Mouse (Mus musculus) lung, postnatal 36 days (tissue): Measurements from ENCODE around the gene Cdc20.

ENCODE experiments used
- DNase-seq: peaks from one replicate; pipeline ENCODE4 v3.0.0; 2022; ENCODE audit warnings: mixed read lengths

The Cdc20 gene

DNA sequence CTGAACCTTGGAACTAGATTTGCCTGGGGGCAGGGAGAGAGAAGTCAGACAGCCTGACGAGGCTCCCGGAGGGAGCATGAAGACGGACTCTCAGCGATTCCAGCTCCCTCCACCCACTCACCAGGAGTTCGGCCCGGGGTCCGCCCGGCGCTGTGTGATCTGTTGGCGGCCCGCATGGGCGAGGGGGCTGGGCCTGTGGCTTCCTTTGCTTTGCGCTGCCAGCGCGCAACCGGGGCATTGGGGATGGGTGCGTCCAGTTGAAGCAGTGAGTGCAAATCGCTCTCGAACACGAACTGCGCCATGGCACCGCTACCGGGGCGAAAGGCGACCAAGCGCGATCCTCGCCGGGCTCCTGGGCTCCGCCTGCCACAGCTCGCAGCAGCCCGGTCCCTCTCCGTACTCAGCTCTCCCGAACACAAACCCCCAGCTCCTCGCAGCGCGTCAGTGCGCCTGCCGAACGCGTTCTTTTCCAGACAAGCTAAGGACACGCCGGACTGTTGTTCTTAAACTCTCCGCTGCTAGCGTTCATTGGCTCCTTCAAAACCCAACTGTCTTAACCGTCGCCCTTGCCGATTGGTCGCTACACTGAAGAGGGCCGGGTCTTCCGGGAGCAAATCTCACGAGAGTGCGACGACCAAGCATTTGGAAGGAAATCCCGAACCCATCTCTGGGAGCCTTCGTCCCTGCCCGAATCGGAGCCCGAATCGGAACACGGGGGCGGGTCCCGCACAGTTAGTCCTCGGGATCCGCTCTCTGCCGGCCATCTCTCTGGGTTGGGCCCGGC, at the start of gene Cdc20:
TSS of gene Cdc20 (minus strand) at position 533 of the 784 bp plus-strand sequence.
- peak; percentile 94 for DNase-seq

GRCm38 (mm10) chr4:118476773-118477530, 39.8 kb upstream of the Cdc20 start:
- no peak for DNase-seq

DNA sequence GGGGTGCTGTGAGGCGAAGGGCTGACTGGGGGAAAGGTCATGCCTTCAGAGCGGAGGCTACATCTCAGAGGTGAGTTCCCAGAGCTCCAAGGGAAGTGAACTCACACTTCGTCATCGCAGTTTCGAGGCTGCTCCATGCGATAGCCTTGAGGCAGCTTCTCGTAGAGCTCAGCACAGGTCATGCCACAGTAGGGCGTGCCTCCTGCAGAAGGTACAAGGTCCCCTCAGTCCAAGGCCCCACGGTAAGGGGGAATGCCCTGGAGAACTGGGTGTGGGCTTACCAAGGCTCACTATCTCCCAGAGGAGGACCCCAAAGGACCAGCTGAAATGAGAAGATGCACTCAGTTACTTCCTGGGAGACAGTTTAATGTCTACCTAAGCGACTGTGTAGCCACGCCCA, 35.5 kb upstream of the Cdc20 start:
- DNase-seq: no peak

- no peak for DNase-seq
Measured at GRCm38 (mm10) chr4:118471281-118471680, 34.1 kb upstream of the Cdc20 start.

DNA sequence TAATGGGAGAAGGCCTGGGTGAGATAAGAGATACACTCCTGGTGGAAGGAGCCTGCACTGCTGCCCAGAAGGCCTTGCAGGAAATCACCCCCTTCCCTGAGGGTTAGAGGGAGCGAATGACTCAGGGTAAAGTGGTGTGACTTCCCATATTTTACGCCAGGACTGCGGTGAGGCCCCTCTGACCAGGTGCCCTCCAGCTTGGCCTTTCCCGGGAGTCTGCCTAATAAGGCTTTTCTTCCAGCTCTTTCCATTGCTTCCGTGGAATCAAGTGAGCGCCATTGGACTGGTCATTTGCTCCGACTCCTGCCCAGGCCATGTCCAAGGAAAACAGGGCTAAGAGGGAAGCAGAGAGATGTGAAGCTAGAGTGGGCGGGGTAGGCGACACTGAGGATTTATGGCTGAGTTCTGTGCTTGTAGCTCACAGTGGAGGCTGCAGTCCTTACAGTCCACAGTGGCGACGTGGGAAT, 28.6 kb upstream of the Cdc20 start:
- no peak for DNase-seq

GRCm38 (mm10) chr4:118464956-118465355, 27.8 kb upstream of the Cdc20 start:
- DNase-seq: no peak

DNA sequence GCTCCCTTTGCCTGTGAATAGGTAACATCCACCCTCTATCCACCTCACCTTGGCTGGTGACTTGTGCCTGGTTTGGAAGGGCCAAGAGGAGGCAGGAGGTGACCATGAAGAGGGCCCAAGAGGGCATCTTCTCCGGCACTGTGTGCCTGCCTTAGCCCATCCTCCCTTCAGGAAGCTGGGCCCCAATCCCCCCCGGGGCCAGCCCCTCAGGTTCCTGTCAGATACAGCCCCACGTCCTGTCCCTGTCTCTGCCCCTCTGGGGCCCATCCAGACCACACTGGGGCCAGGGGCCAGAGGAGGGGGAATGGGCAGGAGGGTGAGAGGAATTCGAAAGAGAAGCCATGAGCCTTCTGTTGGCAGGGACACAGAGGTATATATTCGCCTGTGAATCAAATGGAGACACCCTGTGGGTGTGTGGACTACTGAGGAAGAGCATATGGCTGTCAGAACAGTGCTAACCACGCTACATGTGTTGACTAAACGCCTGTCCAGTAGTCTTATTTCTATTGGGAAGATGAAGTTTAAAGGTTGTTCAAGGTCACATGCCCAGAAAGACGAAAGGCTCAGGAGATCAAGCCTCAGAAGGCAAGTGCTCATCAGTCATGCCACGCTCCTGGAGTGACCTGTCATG, 20.3 kb upstream of the Cdc20 start, which contains the start of gene Mpl:
TSS of gene Mpl (minus strand) at position 169 of the 631 bp plus-strand sequence.
- no peak for DNase-seq

- peak; percentile 29 for DNase-seq
Measured at GRCm38 (mm10) chr4:118446415-118447153, 9.4 kb upstream of the Cdc20 start.

- peak; percentile 84 for DNase-seq
Measured at GRCm38 (mm10) chr4:118445781-118446414, 8.7 kb upstream of the Cdc20 start.

DNA sequence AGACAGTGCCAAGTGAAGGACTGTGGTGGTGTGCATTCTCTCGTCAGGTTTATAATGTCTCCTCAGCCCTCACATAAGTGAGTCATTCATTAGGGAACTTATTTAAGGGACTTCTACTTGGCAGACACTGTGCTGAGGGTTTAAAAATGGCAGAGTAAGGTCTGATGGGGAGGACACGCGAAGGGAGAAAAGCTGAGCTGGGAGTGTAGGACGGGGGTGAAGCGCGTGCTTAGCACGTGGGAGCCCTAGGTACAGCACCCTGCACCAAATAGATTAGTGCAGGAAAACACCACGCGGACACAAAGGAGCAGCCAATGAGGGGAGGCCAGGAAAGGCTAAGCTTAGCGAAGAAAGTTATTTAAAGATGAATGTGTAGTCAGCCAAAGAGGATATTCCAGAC, 7.9 kb upstream of the Cdc20 start:
- DNase-seq: no peak

DNA sequence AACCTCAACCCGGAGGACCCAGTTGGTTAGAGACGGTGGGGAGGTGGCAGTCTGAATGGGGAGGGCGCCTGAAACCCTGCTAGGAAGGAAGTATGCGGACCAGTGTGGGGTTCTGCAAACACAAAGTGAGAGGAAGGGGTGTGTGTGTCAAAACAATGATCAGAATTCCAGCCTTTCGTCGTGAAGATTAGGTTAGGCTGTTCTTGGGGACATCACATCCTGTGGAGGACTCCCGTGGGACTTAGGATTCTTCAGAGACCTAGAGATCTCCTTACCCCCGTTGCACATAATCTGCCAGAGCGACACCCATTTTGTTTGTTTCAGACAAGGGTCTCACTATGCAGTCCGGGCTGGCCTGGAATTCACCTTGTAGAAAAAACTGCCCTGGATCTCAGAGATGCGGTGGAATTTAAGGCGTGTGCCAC, 689 bp upstream of the Cdc20 start:
- DNase-seq: no peak

GRCm38 (mm10) chr4:118432332-118432731, 4.8 kb downstream of the Cdc20 start:
- no peak for DNase-seq

DNA sequence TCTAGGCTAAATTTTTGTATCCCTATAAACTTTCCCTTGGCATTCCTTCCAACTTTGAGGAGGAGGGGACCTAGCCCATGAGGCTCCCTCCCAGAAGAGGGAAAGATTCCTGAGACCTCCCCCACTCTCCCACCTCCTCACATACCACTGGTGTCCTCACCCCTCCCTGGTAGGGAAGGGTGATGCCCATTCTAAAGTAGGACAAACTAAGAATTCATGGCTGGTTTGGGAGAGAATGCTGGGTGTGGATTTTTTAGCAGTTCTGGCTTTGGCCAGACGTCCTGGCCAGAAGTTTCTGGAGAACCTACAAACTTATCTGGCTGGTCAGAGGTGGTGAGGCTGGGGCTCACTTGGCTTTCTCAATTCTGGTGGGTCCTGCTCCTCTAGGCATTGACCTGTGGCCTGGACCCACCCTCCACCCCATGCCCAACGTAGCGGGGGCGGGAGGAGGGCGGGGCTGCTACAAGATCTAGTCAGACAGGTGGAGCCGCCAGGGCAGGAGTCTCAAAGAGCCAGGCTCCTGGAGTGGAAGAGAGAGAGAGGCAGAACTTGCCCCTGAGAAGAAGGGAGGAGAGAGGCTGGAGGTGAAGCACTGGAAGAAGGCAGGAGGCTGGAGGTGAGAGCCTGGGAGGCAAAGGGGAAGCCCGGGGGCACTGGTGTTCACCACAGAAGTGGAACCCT, 7.8 kb downstream of the Cdc20 start:
- DNase-seq: peak; percentile 82

DNA sequence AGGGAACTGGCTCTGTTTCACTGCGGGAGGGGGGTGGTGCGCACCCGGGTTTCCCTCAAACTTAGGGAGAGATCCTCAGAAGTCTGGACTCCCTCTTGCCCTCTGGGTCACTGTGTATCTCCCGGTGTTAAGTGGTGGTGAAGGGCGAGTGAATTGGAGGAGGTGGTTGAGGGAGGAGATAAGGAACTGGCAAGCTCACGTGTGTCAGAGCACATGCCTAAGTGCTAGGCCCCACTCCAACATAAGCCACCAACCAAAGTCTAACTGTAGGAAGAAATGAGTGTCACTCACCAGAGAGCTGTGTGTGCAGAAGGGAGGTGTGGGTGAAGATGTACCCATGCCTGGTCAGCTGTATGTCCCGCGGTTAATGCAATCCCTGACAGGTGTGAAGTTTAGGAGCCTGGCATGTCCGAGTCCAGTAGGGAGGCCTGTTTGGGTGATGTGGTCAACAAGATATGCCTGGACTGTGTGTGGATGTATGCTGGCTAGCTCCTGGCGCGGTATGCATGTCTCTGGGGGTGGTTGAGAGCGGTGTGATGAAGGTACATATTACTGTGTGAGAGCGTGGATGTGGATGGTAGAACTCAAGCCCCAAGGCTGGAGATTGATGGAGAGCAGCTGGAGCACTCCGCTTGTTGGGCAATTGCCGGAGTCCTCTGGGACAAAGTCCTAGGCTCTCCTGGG, 8.5 kb downstream of the Cdc20 start:
- DNase-seq: peak; percentile 78

GRCm38 (mm10) chr4:118427768-118428451, 9.2 kb downstream of the Cdc20 start, which contains the start of gene Elovl1:
Elovl1 (plus strand) TSS chr4:118428093.
- peak; percentile 96 for DNase-seq

DNA sequence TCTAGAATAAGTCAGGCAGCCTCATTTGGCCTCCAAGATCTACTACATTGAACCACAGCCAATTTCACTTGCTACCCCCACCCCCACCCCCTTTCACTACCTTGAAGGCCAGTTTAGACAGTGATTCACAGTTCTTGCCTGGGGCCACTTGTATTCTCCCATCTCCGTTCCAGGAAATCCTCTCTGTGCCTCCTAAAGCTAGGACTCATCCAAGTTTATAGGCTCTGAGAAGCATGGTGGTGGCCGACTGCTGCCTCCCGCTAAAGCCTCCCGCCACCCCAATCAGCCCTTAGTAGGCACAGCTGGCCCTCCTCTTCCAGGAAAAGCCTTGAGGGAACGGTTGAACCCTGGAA, 9.8 kb downstream of the Cdc20 start:
- DNase-seq: no peak

DNA sequence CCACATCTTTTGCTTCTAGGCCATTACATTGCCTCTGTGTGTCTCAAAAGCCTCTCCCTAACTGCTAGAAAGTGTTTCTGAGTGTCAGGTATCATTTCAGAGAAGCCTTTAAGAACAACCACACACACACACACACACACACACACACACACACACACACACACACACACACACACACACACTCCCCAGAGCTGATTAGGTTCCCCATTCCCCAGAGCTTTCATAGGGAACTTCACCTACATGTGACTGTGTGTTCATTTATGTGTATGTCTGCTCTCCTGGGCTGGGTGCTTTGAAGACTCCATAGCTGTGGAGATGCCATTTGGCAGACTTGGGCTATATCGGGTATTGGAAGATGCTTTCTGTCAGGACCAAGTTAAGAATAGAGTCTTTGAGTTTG, 11.8 kb downstream of the Cdc20 start:
- no peak for DNase-seq

DNA sequence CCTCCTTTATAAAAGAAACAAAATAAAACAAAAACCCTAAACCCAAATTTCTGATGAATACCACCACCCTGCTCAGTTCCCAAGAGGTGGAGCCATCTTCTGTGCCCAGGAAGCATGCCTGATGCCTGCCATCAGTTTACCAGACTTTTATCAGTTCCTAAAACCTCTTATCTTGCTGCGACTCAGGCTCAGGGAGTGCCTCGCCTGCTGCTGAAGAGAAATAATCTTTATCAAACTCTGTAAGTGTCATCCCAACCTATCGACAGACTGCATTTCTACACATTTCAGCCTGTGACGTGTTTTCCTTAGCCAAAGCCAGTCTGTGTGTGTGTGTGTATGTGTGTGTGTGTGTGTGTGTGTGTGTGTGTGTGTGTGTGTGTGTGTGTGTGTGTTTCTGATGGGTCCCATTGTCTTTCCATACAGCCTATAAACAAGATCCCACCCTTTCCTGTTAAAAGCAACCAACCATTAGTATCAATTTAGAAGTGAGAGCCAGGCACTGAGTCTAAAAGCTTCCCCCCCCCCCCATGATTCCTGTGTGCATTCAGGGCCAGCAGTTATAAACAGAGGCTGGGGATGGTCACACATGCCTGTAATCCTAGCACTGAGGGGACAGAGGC, 12.5 kb downstream of the Cdc20 start:
- DNase-seq: peak; percentile 62

GRCm38 (mm10) chr4:118421384-118421783, 15.8 kb downstream of the Cdc20 start:
- peak; percentile 33 for DNase-seq
